Mouse (Mus musculus) fat pad, adult 2 months (tissue): ENCODE data around the gene Map2k7.
"Not testable (repeated sequence)": the region's sequence is repeated elsewhere in the genome, so short reads cannot be mapped to it uniquely, and the experiment has no call there.

Experiments
- DNase-seq: peaks from one replicate; pipeline ENCODE4 v3.0.0-alpha.2; 2011; ENCODE audit warnings: low read depth, low spot score; ENCODE audit errors: extremely low read depth

Gene Map2k7

DNA sequence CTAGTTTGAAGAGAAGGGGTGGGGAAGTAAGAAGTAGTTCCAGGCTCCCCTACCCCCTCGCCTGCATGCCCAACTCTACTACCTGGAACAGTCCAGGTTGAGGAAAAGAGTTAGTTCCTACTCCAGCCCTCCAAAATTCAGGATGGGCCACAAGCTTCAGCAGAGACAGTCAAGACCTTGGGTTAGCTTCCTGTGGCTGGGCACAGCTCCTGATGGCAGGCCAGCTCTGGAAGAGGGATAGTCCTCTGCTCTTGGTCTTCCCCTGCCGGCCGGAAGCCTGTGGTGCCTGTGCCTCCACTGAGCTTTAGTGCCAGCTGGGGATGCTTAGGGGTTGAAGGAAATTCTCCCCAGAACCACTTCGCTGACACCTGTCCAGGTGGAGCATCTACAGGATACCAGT is 12.2 kb upstream of the Map2k7 start:
- no peak for DNase-seq

DNA sequence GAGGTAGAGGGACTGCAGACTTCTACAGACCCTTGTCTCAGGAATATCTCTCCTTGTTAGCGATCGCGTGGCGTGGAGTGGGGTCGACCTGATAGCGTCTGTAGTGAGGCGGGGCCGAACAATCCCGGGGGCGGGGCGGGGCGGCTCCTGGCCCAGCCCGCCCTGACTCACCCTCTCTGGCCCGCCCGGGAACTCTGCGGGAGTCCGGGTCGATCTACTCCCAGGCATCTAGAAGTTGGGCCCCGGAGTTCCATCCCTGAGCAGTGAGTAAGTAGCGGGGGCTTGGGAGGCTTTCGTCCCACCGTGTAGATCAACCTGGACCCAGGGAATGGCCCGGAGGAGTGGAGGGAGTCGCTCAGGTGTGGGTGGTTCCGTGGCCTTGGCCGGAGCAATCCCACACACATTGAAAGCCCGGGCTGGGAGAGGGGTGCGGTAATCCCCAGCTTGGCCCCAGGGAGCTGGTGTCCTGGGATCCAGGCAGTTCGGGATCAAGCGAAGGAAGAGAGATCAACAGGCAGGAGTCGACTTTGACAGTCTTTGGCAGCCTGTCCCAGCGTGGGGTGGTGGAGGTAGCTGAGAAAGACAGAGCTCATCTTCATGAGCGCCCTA is 11.7 kb upstream of the Map2k7 start, which contains the start of gene Lrrc8e:
Lrrc8e (plus strand) TSS at position 89 of the 609 bp plus-strand sequence.
- no peak for DNase-seq

DNA sequence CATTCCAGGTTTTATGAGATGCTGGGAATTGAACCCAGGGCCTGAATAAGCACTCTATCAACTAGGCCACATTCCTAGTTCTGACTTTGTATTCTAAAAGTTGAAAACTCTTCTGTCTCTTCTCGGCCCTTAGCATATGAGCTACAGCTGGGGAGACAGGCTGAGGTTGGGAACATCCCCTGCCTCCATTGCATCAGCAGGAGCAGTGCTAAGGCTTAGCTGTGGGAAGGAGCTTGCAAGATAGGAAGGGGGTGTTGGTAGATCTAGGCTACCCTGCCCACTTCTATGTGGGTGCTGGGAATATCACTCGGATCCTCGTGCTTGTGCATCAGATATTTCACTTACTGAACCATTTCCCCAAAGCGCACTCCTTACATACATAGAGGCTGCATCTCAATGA is 10.6 kb upstream of the Map2k7 start:
- DNase-seq: no peak

DNA sequence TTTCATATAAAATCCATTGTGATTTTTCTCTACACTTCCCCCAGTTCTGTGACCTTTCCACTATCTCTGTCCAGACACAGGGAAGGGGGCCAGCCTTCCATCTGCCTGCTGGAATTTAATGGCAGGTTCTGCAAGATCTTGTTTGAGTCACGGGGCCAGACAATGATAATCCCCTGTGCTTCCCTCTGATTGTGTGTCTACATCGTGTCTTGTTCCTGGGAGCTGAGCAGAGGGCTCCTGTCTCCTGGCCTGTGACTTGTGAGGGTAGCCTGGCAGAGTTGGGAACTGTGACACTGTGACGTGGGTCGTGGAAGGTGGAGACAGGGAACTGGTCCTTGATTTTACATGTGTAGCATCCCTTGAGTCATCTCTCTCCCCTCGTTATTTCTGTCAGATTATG is 8.8 kb upstream of the Map2k7 start:
- no peak for DNase-seq

DNA sequence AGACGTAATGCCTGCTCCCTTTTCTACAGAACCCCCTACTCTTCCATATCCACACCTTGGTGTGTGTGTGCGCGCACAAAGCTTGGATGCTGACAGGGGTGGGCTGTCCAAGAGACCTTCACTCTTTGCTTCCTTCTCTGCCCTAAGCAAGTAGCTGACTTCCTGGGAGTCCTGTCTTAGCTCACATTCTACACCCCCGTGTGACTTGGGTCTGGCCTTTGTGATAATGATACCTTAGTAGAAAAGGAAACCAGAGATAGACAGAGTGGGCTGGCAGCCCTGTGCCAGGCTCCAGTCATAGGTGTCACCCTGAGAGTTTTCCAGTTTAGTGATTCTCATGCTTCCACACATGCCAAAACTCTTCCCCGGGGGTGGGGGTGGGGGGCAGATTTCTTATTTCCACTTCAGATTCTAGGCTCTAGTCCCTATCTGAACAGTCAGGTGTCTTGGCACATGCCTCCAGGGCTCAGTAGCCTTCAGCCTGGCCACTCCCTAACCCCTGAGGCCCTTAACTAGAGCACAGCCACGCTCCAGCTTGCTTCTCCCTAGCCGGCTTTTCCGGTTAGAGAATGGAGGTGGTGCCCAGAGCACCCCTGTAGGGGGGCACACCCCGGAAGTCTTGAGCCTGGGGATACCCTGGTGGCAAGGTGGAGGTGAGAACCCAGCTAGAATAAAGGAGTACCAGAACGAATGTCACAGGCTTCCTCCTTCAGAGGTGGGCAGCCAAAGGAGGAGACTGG is 7.8 kb upstream of the Map2k7 start:
- no peak for DNase-seq

DNA sequence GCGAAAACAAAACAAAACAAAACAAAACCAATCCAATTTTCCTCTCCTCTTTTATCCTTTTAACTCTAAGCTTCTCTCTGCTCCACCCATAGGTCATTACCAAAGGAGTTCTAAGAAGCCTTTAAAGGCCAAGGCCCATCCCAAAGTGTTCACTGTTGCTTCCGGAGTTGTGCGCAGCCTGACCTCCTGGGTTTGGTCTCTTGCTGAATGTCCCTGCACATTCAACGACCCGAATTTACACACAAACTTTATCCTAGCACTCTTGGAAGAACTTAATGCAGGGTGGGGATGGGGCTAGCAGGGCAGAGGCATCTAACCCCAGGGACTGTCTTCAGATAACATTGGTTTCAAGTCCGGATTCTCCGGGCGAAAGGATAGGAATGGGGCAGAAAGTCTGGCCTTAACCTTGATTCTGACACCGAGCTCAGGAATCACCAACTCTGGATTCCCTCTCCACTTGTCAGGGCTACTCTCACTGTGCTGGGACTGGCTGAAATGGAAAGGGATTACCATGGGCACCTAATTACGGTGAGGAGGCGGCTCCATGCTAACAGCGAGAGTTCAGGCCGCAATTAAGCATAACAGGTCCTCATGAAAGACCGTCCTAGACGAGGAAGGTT is 616 bp upstream of the Map2k7 start:
- DNase-seq: no peak

DNA sequence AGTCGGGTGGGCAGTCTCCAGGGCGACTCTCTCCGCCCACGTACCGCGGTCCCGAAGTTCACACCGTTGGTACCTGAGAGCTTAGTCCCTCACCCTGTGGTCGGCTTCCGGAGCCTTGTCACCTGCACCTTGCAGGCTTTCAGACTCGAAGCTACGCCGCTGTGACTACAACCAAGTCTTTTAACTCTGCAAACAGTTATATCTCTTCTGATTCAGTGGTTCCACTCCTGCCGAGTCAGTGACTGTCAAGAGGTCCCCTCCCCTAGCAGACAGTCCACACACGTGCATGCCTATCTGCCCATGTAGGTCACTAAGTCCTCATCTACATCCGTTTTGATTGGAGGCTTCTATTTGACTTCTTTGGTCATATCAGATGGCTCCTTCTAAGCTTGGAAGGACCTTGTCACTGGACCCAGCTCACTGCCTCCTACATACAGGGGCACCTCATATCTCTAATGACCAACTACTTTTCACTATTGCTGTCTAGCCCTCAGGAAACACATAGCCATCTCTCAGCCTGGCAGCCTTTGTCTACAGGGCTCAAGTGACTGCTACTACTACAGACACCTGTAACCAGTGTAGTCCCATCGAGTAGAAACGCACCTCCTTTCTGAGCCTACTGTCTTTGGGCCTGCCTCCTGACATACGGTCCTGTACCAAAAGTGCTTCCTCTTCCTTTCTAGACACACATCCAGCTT is 802 bp downstream of the Map2k7 start:
- DNase-seq: no peak

DNA sequence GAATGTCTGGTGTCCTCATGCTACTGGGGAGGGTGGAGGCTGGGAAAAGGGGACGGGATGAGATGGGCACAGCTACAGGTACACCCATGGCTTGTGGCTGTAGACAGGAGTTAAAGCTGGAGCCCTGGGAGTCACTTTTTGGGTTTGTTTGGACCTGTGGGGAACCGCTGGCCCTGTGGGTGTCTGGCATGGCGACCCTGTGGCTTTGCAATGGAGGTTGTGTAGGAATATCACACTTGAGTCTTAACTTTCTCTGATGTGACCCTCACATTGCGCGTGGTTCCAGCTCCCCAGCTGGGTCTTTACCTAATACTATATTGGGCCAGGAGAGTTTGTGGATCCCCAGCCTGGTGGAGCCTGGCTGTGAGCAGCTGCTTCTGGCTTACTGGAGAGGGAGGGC is 6.5 kb downstream of the Map2k7 start:
- DNase-seq: no peak

DNA sequence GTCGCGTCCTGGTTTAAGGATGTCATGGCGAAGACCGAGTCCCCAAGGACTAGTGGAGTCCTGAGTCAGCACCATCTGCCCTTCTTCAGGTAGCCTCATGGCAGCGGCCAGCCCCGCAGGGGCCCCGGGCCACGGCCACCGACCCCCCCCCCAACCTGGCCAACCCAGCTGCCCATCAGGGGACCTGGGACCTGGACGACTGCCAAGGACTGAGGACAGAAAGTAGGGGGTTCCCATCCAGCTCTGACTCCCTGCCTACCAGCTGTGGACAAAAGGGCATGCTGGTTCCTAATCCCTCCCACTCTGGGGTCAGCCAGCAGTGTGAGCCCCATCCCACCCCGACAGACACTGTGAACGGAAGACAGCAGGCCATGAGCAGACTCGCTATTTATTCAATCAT is 7.2 kb downstream of the Map2k7 start:
- DNase-seq: no peak

DNA sequence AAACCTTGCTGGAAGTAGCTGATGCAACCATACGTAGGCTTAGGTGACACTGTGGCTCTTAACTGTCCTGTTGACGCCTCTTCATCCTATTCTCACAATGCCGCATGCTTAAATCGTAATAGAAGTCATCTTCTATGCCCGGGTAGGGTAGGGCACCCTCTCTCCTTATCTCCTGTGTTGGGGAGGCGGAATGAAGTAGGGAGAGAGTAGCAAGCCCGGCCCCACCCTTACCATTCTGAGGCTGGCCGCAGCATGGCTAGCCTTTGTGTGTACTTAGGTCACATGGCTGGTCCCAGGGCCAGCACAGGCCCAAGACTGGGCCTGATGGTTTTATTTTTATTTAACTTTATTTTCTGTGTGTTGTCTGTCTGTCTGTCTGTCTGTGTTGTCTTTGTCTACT is 8.7 kb downstream of the Map2k7 start:
- DNase-seq: no peak

DNA sequence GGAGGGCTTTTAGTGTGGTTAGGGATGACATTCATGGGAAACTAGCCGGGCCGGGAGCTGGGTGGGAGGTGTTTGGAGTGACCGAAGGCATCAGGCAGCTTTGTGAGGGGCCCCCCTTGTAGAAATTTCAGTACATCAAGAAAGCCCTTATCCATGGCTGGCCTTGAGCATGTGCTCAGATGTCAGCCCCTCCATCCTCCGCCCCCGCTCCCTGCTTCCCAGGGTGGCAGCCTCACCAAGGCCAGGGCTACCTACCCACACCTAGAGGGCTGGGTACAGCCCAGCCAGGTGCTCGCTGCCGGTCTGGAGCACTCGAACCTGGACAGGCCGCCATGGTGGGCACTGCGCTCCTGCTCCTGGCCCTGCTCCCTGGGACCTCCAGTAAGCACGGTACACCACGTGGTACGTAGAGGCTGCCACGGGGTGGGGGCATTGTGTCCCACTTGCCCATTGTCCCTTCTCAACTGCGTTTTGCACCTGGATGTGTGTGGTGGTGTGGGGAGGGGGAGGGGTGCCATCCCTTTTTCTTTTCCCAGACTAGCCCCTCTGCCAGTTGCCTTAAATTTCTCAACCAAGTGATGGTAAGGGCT is 9.5 kb downstream of the Map2k7 start, which contains the start of gene Tgfbr3l:
Tgfbr3l (plus strand) TSS at position 264 of the 590 bp plus-strand sequence.
- no peak for DNase-seq

DNA sequence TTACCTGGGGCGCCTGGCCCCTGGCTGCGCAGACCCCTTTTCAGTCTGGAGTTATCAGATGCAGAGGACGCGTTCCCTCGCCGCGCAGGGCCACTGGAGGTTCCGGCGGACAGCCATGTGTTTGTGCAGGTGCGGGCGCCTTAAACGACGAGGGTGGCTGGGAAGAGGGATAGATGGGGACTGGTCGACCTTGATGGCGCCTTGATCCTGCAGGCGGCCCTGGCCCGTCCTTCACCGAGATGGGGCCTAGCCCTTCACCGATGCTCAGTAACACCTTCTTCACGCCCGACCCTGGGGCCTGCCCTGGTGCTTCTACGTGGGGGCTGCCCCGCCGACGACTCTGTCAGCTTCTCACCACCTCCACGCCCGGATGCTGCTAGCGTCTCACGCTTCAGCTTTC is 10.7 kb downstream of the Map2k7 start:
- DNase-seq: no peak

DNA sequence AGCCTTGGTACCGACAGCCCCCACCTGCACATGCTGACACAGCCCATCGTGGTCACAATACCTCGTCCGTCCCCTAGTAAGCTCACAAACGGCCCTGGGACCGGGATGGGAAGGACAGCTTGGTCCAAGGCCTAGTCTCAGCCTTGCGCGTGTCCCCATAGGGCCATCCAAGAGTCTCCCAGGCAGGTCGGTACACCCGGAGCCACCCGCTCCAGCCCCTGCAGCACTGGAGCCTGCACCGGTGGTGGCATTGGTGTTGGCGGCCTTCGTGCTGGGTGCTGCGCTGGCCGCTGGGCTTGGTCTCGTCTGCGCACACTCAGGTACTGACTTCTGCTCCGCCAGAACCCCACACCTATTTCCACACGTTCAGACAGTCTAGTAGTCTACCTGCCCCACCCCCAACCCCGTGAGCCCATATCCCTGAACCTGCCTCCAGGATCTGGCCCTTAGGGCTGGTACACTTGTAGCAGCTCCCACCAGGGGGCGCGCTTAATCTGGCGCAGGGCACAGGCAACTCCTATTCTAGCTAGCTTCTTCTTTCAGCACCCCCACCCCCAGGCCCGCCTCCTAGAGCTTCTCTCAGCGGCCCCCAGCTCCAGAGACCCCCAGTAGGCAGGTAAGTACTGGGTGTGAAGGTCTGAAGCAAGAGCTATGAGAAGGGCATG is 11.9 kb downstream of the Map2k7 start:
- DNase-seq: no peak

DNA sequence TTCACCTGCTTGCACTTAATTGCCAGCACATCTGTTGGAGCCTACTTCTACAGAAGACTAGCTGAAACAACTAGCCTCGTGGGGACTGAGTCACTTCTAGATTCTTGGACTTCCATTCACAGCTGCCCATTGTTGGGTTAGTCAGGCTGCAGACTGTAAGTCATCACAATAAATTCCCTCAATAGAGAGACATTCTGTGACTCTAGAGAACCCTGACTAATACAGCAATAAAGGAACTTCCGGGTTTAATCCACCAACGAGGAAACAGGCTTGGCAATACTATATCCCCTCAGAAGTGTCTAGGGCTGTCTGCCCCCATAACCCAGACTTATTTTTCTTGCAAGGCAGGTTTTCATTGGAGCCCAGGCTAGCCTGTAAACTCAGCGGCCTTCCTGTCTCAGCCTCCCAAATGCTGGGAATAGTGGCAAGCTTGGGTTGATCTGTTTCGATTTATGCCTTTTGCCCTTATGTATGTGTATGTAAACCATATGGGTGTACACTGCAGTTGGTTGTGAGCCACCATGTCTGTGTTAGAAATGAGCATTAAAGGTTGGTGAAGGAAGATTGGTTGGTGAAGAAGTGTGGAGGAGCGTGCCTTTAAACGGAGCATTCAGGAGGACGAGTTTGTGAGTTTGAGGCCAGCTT is 13.7 kb downstream of the Map2k7 start:
- no peak for DNase-seq

DNA sequence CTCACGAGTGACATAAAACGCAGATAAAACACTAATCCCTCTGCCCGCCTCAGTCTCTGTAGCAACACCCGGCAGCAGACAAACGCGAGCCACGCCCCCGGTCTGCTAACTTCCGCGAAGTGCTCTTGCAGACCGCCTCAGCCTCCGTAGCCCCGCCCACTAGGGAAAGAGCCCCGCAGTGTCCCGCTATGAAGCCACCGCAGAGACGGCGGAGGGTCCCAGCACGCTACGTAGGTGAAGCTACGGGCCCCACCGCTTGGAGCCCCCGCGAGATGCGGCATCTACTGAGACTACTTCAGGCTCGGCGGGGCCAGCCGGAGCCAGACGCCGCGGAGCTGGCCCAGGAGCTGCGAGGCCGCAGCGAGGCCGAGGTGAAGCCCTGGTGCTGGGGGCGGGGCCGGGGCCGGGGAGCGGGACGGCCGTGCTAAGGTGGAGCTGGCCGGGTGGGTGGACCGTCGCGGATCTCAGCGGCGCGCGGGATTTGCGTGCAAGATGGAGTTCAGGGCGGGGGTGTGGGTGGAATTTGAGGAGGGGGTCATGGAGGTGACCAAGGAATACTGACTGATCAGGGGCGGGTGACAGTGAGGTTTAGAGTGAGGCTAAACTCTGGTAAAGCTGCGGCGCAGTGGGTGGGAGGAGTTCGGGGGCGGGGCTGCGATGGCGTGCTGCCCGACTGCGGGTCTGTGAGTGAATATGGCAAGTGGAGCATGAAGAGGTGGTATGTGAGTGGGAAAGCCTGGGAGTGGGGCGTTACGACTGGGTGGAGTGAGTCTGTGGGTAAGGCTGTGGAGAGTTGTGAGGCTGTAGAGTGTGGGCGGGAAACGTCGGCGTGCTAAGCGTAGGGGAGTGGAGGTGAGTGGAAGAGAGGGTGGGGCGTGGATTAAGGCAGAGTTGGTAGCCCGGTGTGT is 14.6 kb downstream of the Map2k7 start, which contains the start of gene Snapc2:
Snapc2 (plus strand) TSS at position 147 of the 908 bp plus-strand sequence.
- DNase-seq: peak; percentile 54

DNA sequence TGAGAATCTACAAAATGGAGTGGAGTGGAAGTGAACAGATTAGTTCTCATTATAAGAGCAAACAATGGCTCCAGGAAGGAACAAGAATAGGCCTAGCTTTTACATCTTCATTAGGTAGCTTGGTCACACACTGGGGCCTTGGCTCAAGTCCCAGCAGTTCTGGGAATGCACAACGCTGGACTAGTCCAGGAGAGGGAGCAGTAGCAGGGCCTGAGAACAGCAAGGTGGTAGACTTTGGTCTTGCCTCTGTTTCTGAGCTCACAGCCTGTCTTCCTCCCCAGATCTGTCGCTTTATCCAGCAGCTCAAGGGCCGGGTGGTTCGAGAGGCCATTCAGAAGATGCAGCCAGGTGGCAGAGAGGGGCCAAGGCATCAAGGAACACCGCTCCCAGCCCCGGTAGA is 15.5 kb downstream of the Map2k7 start:
- no peak for DNase-seq

DNA sequence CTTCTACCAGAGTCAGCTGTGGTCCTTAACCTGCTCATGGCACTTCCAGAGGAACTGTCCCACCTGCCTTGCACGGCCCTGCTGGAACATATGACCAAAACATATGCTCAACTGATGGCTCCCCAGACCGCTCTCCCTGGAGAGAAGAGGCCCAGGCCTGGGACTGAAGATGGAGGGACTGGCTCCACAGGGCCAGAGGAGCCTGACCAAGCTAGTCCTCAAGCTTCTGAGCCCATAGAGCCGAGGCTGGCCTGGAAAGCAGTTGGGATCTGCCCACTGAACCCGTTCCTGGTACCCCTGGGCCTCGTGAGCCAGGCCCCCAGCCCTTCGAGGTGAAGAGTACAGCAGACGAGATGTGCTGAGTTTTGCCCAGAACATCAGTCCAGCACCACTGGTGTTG is 16.9 kb downstream of the Map2k7 start:
- not testable (repeated sequence) for DNase-seq

DNA sequence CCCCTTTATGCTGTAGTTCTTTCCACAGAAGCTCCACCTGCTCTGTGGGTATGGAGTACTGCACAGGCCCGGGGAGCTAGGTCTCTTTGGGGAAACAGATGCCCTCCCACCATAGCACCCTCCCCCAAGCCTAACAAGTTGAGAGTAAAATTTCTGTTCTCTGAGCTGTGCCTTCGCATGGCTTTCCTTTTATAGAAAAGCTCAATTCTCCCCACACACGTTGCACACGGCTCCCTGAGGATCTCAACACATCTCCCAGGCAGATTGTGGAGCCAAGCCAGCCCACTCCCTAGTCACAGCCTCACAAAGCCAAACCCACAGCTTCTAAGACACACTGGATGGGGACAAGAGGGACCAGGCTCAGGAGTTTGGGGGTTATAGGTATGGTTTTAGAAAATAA is 18.4 kb downstream of the Map2k7 start:
- no peak for DNase-seq

DNA sequence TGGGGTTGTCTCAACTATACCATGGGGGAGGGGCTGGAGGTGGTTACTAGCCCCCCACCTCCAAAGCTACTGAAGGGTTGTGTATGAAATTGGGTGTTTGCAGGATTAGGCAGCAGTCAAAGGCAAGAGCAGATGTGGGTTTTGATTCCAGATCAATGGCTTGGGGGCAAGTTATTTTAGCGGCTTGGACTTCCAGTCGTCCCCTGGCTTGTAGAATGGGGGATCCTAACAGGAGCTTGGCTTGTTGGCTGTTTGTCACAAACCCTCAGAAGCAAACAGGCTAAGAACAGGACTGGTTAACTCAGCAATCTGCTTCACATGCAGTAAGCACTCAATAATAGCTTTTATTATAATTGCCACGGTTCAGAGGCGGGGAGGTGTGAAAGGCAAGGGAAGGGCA is 18.8 kb downstream of the Map2k7 start:
- DNase-seq: no peak
